Mouse (Mus musculus) left cerebral cortex, postnatal 25 days (tissue): Measurements from ENCODE around the gene Tceal5. TPM values are rescaled to one million over a fixed set of nuclear protein-coding genes. Genes with fewer than 3 reads are reported as not detected.
"Not testable (repeated sequence)": the region's sequence is repeated elsewhere in the genome, so short reads cannot be mapped to it uniquely, and the experiment has no call there.

Experiments used
- DNase-seq, 2 experiments: peaks; one replicate each; pipeline ENCODE4 v3.0.0; 2022; ENCODE audit warnings: low spot score in 2 of 2, mixed read lengths in 1 of 2
- intact Hi-C: fragments of 180-260 bp; cut with DNase I; formaldehyde crosslinking; loops from one replicate; pipeline ENCODE4 v1.15.1; 2025
- total RNA-seq, 2 experiments: library from RNA; stranded (reverse); gene quantifications; 2 replicates each; pipeline ENCODE4 v1.2.3; 2021

Gene Tceal5
- total RNA-seq: 100 to 1,000 TPM; 125 to 156 TPM

GRCm38 (mm10) chrX:136203664-136204066 is at the start of gene Tceal5:
Tceal5 (minus strand) TSS chrX:136203876.
- intact Hi-C loops: loop anchor here (10.0 kb wide), 1 partner anchor 59 kb away; no protein-coding TSS in a partner anchor
- DNase-seq: peak; percentile 62 to 80

DNA sequence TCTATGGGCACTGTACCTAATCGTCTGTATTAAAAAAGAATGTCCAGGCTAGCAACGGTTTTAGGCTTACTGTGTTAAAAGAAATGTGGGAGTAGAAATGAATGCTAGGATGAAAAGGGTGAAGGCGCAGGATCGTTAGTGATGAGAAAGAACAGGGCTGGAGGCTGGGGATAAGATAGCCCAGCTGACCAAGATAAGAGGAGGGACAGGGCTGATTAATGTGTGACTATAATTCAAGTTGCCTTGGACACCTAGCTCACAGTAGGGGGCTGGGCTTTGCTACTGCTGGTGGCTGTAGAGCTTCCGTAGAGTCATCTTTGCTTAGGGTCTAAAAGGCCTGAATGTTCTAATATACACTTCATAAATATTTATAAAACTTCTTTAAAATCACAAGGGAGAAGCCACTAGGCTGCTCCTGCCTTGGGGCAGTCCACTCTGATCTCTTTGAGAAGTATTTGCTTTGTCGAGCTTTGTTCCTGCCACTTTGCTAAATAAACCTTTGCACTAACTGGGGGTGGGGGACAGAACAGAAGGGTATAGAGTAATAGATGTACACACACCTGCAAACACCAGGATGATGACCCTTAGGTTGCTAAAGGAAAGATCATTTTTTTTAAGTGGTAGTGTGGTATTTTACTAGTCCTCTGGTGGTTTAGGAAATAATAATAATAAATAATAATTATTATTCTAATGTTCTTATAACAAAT is 48.5 kb upstream of the Tceal5 start:
- no peak for DNase-seq
- intact Hi-C loops: no loop called here

GRCm38 (mm10) chrX:136249671-136250070 is 46.0 kb upstream of the Tceal5 start:
- no peak for DNase-seq
- intact Hi-C loops: no loop called here

GRCm38 (mm10) chrX:136248811-136249210 is 45.1 kb upstream of the Tceal5 start:
- DNase-seq: no peak
- intact Hi-C loops: no loop called here

DNA sequence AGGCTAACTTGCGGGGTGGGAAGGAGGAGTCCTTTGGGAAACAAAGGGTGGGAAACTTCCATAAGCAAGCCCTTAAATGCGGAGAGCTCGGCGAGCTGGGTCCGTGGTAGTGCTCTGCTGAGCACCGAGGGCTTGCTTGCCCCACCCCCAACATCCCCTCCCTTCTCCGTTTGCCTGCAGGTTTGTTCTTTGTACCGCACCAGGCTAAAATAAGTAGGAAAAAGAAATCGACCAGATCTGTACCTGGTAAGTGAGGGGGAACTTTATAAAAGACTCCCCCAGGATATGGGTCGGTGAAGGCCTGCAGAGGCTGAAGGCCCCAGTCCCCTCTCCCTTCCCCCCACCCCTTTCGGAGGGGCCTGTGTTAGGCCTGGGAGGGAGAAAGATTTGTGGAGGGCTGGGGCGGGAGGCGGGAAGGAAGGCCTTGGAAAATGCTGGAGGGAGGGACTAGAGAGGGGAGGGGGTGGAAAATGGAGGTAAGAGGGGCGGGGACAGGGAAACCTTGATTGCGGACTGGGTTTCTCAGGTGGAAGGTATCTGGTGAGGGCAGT is 41.9 kb upstream of the Tceal5 start:
- DNase-seq: peak in 1 of 2 experiments; percentile 17
- intact Hi-C loops: loop anchor here (1.0 kb wide), 1 partner anchor 25 kb away; the partner anchor contains the start of gene Bex3

DNA sequence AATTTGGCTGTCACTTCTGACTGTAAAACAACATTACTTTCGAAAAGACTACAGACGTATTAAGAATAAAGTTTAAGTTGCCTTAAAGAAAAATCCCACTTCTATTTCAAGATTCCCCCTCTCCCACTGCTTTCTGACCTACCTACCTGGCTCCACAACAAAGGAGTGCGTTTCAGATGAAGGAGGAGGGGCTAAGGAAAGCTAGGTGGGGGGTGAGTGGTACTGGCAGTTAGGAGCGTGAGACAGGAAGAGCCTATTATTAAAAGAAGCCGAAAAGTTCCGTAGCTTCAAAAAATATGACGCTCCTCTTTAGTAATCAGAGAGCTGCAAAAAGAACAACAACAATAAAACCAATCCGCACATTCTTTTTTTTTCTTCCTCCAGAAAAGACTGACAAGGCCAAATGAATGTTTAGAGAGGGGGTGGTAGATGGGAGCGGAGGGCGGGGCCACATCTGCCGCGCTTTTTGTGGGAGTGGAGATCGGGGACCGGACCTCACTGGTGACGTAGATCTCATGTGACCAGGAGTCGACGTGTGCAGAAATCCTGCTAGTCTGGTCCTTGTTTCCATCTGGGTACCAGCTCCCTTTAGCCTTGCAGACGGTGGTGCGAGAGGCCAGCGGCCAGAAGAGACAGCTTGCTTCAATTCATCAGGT is 41.0 kb upstream of the Tceal5 start, which contains the start of gene Tceal9:
TSS of gene Tceal9 (plus strand) at position 506 of the 656 bp plus-strand sequence.
- peak; percentile 60 to 77 for DNase-seq
- intact Hi-C loops: loop anchor here (1.0 kb wide), 1 partner anchor 26 kb away; the partner anchor contains the start of gene Bex3

DNA sequence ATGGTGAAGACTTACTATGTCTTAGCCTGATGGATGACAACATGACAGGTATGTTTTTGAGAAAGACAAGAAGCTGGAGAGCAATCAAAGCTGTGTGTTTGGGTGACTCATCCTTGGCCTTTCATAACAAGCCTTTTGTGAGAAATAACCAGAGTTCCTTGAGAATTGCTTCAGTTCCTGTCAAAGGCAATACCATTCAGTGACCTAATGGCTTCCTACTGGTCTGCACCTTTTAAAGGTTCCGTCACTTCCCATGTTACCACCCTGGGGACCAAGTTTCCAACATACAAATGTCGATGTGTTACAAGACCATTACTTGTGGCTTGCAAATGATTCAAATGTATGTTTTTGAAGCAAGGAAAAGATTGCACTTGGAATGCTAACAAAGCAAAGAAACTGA is 39.5 kb upstream of the Tceal5 start:
- DNase-seq: no peak
- intact Hi-C loops: no loop called here

- DNase-seq: peak in 1 of 2 experiments; percentile 31
- intact Hi-C loops: loop anchor here (1.0 to 5.0 kb wide), 2 partner anchors 66 to 84 kb away; no protein-coding TSS in a partner anchor
Observed at GRCm38 (mm10) chrX:136238118-136238517, 34.4 kb upstream of the Tceal5 start.

GRCm38 (mm10) chrX:136227768-136228167 is 24.1 kb upstream of the Tceal5 start:
- intact Hi-C loops: no loop called here
- no peak for DNase-seq

GRCm38 (mm10) chrX:136223714-136224113 is 20.0 kb upstream of the Tceal5 start:
- DNase-seq: no peak
- intact Hi-C loops: no loop called here

- peak in 1 of 2 experiments; percentile 23 for DNase-seq
- intact Hi-C loops: no loop called here
Observed at GRCm38 (mm10) chrX:136216303-136216702, 12.6 kb upstream of the Tceal5 start.

DNA sequence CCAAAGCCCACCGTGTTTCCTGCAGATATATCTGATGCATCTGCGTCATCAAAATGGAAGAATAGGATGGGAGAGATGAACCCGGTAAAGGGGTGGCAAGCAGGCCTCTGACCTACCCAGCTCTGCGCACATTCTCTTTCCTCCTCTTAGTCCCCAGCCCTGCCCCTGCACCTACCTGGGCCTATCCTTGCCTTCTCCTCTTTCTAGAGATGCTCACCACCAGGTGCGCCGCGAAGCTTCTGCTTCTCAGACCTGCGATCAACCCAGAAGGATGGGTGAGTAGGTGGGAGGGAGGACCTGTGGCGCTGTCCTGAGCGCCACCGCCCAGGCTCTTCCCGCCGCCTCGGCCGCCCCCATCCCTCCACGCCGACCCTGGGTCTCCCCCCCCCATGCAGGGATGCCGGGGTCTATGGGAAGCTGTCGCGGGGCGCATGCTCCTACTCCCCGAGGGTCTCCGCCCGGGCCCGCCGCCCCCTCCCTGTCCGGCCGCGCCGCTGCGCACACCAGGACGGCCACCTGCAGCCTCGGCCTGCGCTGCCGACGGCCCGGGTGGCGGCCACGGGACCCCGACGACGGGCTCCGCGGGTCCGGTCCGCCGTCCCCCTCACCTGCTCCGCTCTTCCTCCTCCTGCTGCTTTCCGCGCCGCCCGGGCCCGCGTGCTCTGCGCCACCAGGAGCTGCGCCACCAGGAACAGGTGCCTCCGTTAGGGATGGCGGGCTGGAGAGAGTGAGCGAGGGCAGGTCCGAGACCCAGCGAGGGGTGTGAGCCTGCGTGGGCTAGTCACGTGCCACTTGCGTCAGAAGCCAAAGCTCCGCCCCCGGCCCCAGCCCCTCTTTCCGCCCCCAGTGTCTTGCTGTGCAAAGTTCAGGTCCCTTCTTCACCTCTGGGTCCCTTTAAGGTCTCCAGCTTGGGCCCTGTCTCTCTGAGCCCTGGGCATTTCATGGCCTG is 11.3 kb upstream of the Tceal5 start, which contains the start of the genes Tceal7 and Bex1:
TSS of gene Tceal7 (plus strand) at position 51 of the 949 bp plus-strand sequence.
TSS of gene Bex1 (minus strand) at position 785 of the 949 bp plus-strand sequence.
- intact Hi-C loops, DNase-seq: not testable (repeated sequence)

GRCm38 (mm10) chrX:136213396-136213795 is 9.7 kb upstream of the Tceal5 start:
- no peak for DNase-seq
- intact Hi-C loops: no loop called here

DNA sequence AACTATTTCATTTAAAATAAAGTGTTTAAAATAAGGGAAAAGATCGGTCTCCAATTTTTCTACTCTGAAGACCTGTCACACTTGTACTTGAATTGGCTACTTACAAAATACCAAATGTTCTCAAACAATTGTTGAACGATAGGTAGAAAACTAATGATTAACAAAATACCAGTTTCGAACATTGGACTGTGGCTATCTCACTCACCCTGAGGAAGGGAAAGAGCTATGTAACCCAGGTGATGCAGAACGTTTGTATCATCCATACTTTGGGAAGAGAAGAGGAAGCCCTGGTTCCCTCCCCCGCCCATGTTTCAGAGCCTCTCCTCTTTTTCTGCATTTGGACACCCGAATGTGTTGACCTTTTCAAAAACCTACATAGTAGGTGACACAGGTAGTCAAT is 730 bp upstream of the Tceal5 start:
- intact Hi-C loops: loop anchor here (10.0 kb wide), 1 partner anchor 60 kb away; no protein-coding TSS in a partner anchor
- DNase-seq: no peak

- no peak for DNase-seq
- intact Hi-C loops: loop anchor here (10.0 kb wide), 1 partner anchor 58 kb away; no protein-coding TSS in a partner anchor
Observed at GRCm38 (mm10) chrX:136203257-136203656, 419 bp downstream of the Tceal5 start.

DNA sequence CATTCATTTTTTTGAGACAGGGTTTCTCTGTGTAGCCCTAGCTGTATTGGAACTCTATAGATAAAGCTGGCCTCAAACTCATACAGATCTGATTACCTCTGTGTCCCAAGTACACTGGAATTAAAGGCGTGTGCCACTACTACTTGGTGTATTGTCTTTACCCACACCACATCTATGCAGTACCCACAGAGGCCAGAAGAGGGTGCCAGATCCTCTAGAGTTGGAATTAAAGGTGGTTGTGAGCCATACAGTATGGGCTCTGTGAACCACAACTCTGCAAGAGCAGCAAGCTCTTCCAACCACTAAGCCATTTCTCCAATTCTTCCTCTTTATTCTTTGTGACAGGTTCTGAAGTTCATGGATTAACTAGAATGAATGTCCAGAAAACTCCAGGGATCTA is 6.8 kb downstream of the Tceal5 start:
- DNase-seq: no peak
- intact Hi-C loops: no loop called here

DNA sequence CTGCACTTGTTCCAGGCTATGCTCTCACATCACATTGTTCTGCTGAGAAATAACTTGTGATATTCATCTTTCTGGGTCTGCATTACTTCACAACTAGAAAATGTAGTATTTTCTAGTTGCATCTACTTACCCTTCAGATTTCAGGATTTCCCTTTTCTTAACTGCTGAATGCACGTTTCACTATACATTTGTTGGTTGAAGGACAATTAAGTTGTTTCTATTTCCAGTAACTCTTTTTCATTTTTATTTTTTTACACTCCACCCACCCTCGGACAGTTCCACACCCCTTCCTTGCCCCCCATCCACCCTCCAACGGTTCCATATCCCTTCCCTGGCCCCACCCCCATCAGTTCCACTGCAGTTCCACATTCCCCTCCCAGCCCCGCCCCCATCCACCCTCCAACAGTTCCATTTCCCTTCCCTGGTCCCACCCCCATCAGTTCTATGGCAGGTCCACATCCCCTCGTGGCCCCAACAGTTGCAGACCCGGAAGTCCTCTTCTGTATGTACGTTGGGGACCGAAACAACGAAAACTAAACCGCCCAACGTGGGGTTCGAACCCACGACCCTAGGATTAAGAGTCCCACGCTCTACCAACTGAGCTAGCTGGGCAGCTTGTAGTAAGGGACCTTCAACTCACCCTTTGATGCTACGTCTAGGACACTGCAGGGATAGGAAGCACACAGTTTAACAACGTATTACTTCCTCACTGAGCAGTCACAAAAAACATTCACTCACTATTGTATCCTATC is 8.3 kb downstream of the Tceal5 start:
- no peak for DNase-seq
- intact Hi-C loops: no loop called here

DNA sequence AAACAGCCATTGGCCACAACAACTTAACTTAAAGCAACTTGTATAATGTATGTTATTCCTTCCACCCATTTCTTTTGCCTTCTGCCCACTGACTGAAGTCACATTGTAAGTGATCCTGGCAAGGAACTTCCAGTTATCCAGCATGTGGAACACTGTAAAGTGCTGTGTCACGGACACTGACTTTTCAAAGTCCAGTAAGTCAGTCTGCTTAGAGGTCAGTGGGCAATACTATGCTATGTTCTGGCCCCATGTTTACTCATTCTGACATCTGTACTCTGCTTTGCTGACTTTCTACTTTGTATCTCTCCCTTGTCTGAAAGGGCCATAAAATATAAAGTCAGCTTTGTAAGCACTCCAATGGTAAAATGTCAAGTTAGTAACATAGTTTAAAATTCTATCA is 20.6 kb downstream of the Tceal5 start:
- no peak for DNase-seq
- intact Hi-C loops: no loop called here
